Mouse (Mus musculus) heart, adult 2 months (tissue): ENCODE data around the gene Cmip.

ENCODE experiments used
- CTCF ChIP-seq: fragments of 200-600 bp; IDR thresholded peaks from 2 replicates; pipeline ENCODE4 v1.8.1; 2022; ENCODE audit warnings: antibody characterized with exemption, mild to moderate bottlenecking, moderate library complexity
- EP300 ChIP-seq: fragments of 200-500 bp; IDR thresholded peaks from 2 replicates; pipeline ENCODE4 v1.6.1; 2011; ENCODE audit warnings: low read depth, low read length, control low read depth; ENCODE audit not compliant: insufficient read depth

- no peak for TF ChIP-seq CTCF
- no peak for TF ChIP-seq EP300
These were observed 12.3 kb upstream of the Cmip start for GRCm38 (mm10) chr8:117244601-117245000.
